In the genomic region with DNA sequence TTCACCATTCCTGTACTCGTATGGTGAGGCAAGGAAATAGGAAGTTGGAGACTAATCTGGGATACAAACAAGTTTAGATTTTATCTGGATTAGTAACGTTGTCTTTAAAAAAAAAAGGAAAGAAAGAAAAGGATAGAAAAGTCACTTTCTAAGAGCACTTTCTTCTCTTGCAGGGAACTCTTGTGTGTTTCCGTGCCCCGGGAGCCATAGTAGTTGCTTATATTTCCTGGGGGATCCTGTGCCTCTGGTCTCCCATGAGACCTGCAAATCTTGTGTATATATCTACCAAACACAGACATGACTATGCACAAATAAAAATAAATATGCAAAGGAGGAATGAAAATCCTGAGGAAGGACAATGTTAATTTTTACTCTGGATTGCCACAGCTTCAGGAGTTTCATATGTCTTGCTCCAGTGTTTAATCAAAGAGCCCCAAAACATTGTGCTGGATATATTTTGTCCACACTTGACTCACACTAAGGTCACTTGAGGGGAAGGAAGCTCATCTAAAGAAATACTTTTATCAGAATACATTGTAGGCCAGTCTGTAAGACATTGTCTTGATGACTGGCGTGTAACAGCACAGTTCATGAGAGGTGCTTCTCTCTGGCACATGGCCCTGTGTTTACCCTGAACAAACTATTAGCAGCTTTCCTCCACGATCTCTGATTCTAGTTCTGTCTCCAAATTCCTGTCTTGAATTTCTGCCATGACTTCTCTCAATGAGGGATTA, we compare ENCODE assay signal across 8 mouse cellular contexts. TPM values are rescaled to one million over a fixed set of nuclear protein-coding genes. Genes with fewer than 3 reads are reported as not detected.
DNase-seq lines count a peak whose midpoint lies in the region; ATAC-seq and TF ChIP-seq lines count a peak whose summit lies in the region.

No protein-coding gene starts in this region.

- peak overlapping the region; percentile 73 for H3K27ac ChIP-seq in heart, embryonic 13.5 days (replicated peaks)
- peak overlapping the region; percentile 81; the same call in 1 of the 2 replicates for H3K27ac ChIP-seq in bone marrow macrophage, adult 2 months (ENCODE audit: insufficient read depth, low read depth, low read length)
- no peak overlapping the region for H3K27ac ChIP-seq in hindbrain, embryonic 14.5 days
- peak overlapping the region; percentile 80 for H3K27ac ChIP-seq in midbrain, embryonic 12.5 days (replicated peaks)

- TF ChIP-seq POLR2A in bone marrow macrophage, adult 2 months (IDR thresholded peaks at IDR 0.05; ENCODE audit: borderline replicate concordance, low read depth, low read length): no peak

- H3K9ac ChIP-seq in heart, embryonic 13.5 days: peak overlapping the region; percentile 87
- H3K9ac ChIP-seq in hindbrain, embryonic 14.5 days: 0 out of 2 replicates have a peak overlapping the region, but pooled peaks have one; percentile 71
- H3K9ac ChIP-seq in midbrain, embryonic 12.5 days (replicated peaks): peak overlapping the region; percentile 75

- intact Hi-C loops in heart, postnatal 14 days (cut with DNase I): no loop called here

- ATAC-seq in heart, embryonic 13.5 days (ENCODE audit: extremely low read depth, insufficient number of reproducible peaks, low FRiP score, low TSS enrichment): no peak
- ATAC-seq in hindbrain, embryonic 14.5 days (ENCODE audit: low FRiP score): no peak
- ATAC-seq in midbrain, embryonic 12.5 days (ENCODE audit: low FRiP score, low read depth): no peak

- no peaks in the 10 kb centered on the region for H3K36me3 ChIP-seq in heart, embryonic 13.5 days
- no peaks in the 10 kb centered on the region for H3K36me3 ChIP-seq in hindbrain, embryonic 14.5 days (replicated peaks; ENCODE audit: control insufficient read depth, insufficient read depth)
- H3K36me3 ChIP-seq in midbrain, embryonic 12.5 days: no peaks in the 10 kb centered on the region

- DNase-seq in heart, postnatal 14 days: no peak
- DNase-seq in hindbrain, embryonic 14.5 days (ENCODE audit: low spot score): no peak
- DNase-seq in spleen, adult 12 weeks (ENCODE audit: low spot score): no peak
- DNase-seq in cerebellum, adult 9-10 months: no peak
- DNase-seq in gastrocnemius, postnatal 10 days: no peak

- H3K4me2 ChIP-seq in heart, embryonic 13.5 days: peak overlapping the region; percentile 80
- peak overlapping the region; percentile 67 for H3K4me2 ChIP-seq in hindbrain, embryonic 14.5 days (replicated peaks)
- H3K4me2 ChIP-seq in midbrain, embryonic 12.5 days (replicated peaks): peak overlapping the region; percentile 66

- WGBS in heart, embryonic 13.5 days: 60% methylated on average over 6 of the region's 6 CpGs
- whole genome bisulfite sequencing in hindbrain, embryonic 14.5 days: 56% methylated on average over 6 of the region's 6 CpGs
- 51% methylated on average over 6 of the region's 6 CpGs for WGBS in midbrain, embryonic 12.5 days

- no peaks in the 10 kb centered on the region for H3K9me3 ChIP-seq in heart, embryonic 13.5 days
- H3K9me3 ChIP-seq in hindbrain, embryonic 14.5 days (ENCODE audit: control insufficient read depth, low read length): no peaks in the 10 kb centered on the region
- H3K9me3 ChIP-seq in midbrain, embryonic 12.5 days: no peaks in the 10 kb centered on the region

- no peaks in the 10 kb centered on the region for H3K27me3 ChIP-seq in heart, embryonic 13.5 days (replicated peaks)
- H3K27me3 ChIP-seq in hindbrain, embryonic 14.5 days (ENCODE audit: control insufficient read depth, insufficient read depth, low read length): no peaks in the 10 kb centered on the region
- no peaks in the 10 kb centered on the region for H3K27me3 ChIP-seq in midbrain, embryonic 12.5 days

- no peak for TF ChIP-seq CTCF in bone marrow macrophage, adult 2 months (IDR thresholded peaks at IDR 0.05; ENCODE audit: low read depth, low read length)

- peaks cover 42% of the 10 kb centered on the region for H3K4me1 ChIP-seq in heart, embryonic 13.5 days
- peaks cover 12% of the 10 kb centered on the region for H3K4me1 ChIP-seq in bone marrow macrophage, adult 2 months (ENCODE audit: control insufficient read depth, insufficient read depth, low read length)
- peaks cover 30% of the 10 kb centered on the region for H3K4me1 ChIP-seq in hindbrain, embryonic 14.5 days (replicated peaks; ENCODE audit: control insufficient read depth, insufficient read depth, low read length)
- H3K4me1 ChIP-seq in midbrain, embryonic 12.5 days: peaks cover 30% of the 10 kb centered on the region

- peak overlapping the region; percentile 57 for H3K4me3 ChIP-seq in heart, embryonic 13.5 days
- H3K4me3 ChIP-seq in bone marrow macrophage, adult 2 months (ENCODE audit: insufficient read depth, low read length): peak overlapping the region; percentile 63
- peak overlapping the region; percentile 35; the same call in 1 of the 2 replicates for H3K4me3 ChIP-seq in hindbrain, embryonic 14.5 days (replicated peaks; ENCODE audit: low read length)
- peak overlapping the region; percentile 47 for H3K4me3 ChIP-seq in midbrain, embryonic 12.5 days

RNA-seq across cellular contexts. Expression of a gene that starts 1.5 kb away (rescaled TPM):
- polyA plus RNA-seq in heart, embryonic 13.5 days (2015; fragmentation: Nextera tagmentation; extraction: Ambion mirVana): 2.4 TPM in 2 replicates
- total RNA-seq in heart, postnatal 14 days (2021): 10 to 100 TPM in 1 of 2 experiments, 1 to 10 TPM in 1; 7.8 to 17.6 TPM
- 2.3 and 3.2 TPM in 2 replicates for polyA plus RNA-seq in bone marrow macrophage, adult 2 months (2012; ENCODE audit: insufficient read depth, insufficient read length, missing spikeins)
- polyA plus RNA-seq in hindbrain, embryonic 14.5 days (2014; fragmentation: Nextera tagmentation; extraction: Ambion mirVana): 1.4 and 2.2 TPM in 2 replicates
- polyA plus RNA-seq in midbrain, embryonic 12.5 days (2016; fragmentation: Nextera tagmentation; extraction: Ambion mirVana): 4.6 and 5.4 TPM in 2 replicates
- total RNA-seq in gastrocnemius, postnatal 10 days (2021): 10 to 100 TPM; 25.8 to 30.6 TPM

RNA-seq across cellular contexts. Expression of a gene that starts 2.9 kb away (rescaled TPM):
- 0.60 and 0.84 TPM in 2 replicates for polyA plus RNA-seq in heart, embryonic 13.5 days (2015; fragmentation: Nextera tagmentation; extraction: Ambion mirVana)
- 10 to 100 TPM; 15.1 to 24.5 TPM for total RNA-seq in heart, postnatal 14 days (2021)
- polyA plus RNA-seq in bone marrow macrophage, adult 2 months (2012; ENCODE audit: insufficient read depth, insufficient read length, missing spikeins): not detected in 2 replicates
- 0.77 TPM in 1 of 2 replicates, not detected in the other for polyA plus RNA-seq in hindbrain, embryonic 14.5 days (2014; fragmentation: Nextera tagmentation; extraction: Ambion mirVana)
- 1.8 and 2.5 TPM in 2 replicates for polyA plus RNA-seq in midbrain, embryonic 12.5 days (2016; fragmentation: Nextera tagmentation; extraction: Ambion mirVana)
- total RNA-seq in gastrocnemius, postnatal 10 days (2021): 10 to 100 TPM; 16.0 to 20.6 TPM

RNA-seq across cellular contexts. Expression of a gene that starts 3.1 kb away (rescaled TPM):
- 1.6 and 3.0 TPM in 2 replicates for polyA plus RNA-seq in heart, embryonic 13.5 days (2015; fragmentation: Nextera tagmentation; extraction: Ambion mirVana)
- 10 to 100 TPM; 45.4 to 89.0 TPM for total RNA-seq in heart, postnatal 14 days (2021)
- 3.8 and 7.9 TPM in 2 replicates for polyA plus RNA-seq in bone marrow macrophage, adult 2 months (2012; ENCODE audit: insufficient read depth, insufficient read length, missing spikeins)
- 0.91 and 1.8 TPM in 2 replicates for polyA plus RNA-seq in hindbrain, embryonic 14.5 days (2014; fragmentation: Nextera tagmentation; extraction: Ambion mirVana)
- 4.5 and 5.1 TPM in 2 replicates for polyA plus RNA-seq in midbrain, embryonic 12.5 days (2016; fragmentation: Nextera tagmentation; extraction: Ambion mirVana)
- total RNA-seq in gastrocnemius, postnatal 10 days (2021): 100 to 1,000 TPM; 121 to 140 TPM

RNA-seq across cellular contexts. Expression of a gene that starts 4.3 kb away (rescaled TPM):
- 54.8 and 60.0 TPM in 2 replicates for polyA plus RNA-seq in heart, embryonic 13.5 days (2015; fragmentation: Nextera tagmentation; extraction: Ambion mirVana)
- 100 to 1,000 TPM in 1 of 2 experiments, 10 to 100 TPM in 1; 92.0 to 119 TPM for total RNA-seq in heart, postnatal 14 days (2021)
- polyA plus RNA-seq in bone marrow macrophage, adult 2 months (2012; ENCODE audit: insufficient read depth, insufficient read length, missing spikeins): 1.6 and 2.5 TPM in 2 replicates
- polyA plus RNA-seq in hindbrain, embryonic 14.5 days (2014; fragmentation: Nextera tagmentation; extraction: Ambion mirVana): 29.1 and 37.2 TPM in 2 replicates
- 109 and 113 TPM in 2 replicates for polyA plus RNA-seq in midbrain, embryonic 12.5 days (2016; fragmentation: Nextera tagmentation; extraction: Ambion mirVana)
- 100 to 1,000 TPM; 165 to 171 TPM for total RNA-seq in gastrocnemius, postnatal 10 days (2021)

RNA-seq across cellular contexts. Expression of a gene that starts 5.9 kb away (rescaled TPM):
- 3.9 and 4.2 TPM in 2 replicates for polyA plus RNA-seq in heart, embryonic 13.5 days (2015; fragmentation: Nextera tagmentation; extraction: Ambion mirVana)
- total RNA-seq in heart, postnatal 14 days (2021): 100 to 1,000 TPM; 100 to 175 TPM
- 9.8 and 11.9 TPM in 2 replicates for polyA plus RNA-seq in bone marrow macrophage, adult 2 months (2012; ENCODE audit: insufficient read depth, insufficient read length, missing spikeins)
- polyA plus RNA-seq in hindbrain, embryonic 14.5 days (2014; fragmentation: Nextera tagmentation; extraction: Ambion mirVana): 0.94 and 2.3 TPM in 2 replicates
- polyA plus RNA-seq in midbrain, embryonic 12.5 days (2016; fragmentation: Nextera tagmentation; extraction: Ambion mirVana): 13.0 and 13.8 TPM in 2 replicates
- 100 to 1,000 TPM; 245 to 257 TPM for total RNA-seq in gastrocnemius, postnatal 10 days (2021)
